Mouse (Mus musculus): ENCODE results near the gene Sh3bp5.

- TF ChIP-seq ZKSCAN1 (IDR thresholded peaks at IDR 0.05; ENCODE audit: low read depth, low read length): no peak
- TF ChIP-seq CTCF (IDR thresholded peaks at IDR 0.05 in 2 of 3, conservative IDR thresholded peaks at IDR 0.05 in 1 of 3; ENCODE audit: control insufficient read depth in 1 of 3, insufficient read depth in 1 of 3, low read depth in 2 of 3, low read length in 3 of 3, poor library complexity in 1 of 3, severe bottlenecking in 1 of 3): no peak
- TF ChIP-seq POLR2A (IDR thresholded peaks at IDR 0.05; ENCODE audit: control insufficient read depth in 1 of 2, insufficient read depth in 1 of 2, low read depth in 1 of 2, low read length in 2 of 2, poor library complexity in 1 of 2): no peak
- no peak for TF ChIP-seq TCF12 (IDR thresholded peaks at IDR 0.05; ENCODE audit: low read depth, low read length)
- no peak for TF ChIP-seq EP300 (IDR thresholded peaks at IDR 0.05; ENCODE audit: low read depth in 1 of 2, low read length in 2 of 2)
- TF ChIP-seq UBTF (IDR thresholded peaks at IDR 0.05; ENCODE audit: borderline replicate concordance, insufficient read depth, low read depth, low read length): no peak
- no peak for TF ChIP-seq ELF1 (IDR thresholded peaks at IDR 0.05; ENCODE audit: low read depth, low read length)
Measured at GRCm38 (mm10) chr14:31410123-31410724, 25.7 kb downstream of the Sh3bp5 start.

Measured in MEL (cell line).